Mouse (Mus musculus) liver, adult (tissue): ENCODE data around the gene Prkg2.

ENCODE experiments used
- GATA4 ChIP-seq: IDR thresholded peaks from 2 replicates; pipeline ENCODE4 v1.6.1; 2014; ENCODE audit warnings: mild to moderate bottlenecking, low read length; ENCODE audit not compliant: insufficient replicate concordance

The Prkg2 gene

GRCm38 (mm10) chr5:98987634-98988033 lies 49.5 kb downstream of the Prkg2 start:
- TF ChIP-seq GATA4, result no peak

DNA sequence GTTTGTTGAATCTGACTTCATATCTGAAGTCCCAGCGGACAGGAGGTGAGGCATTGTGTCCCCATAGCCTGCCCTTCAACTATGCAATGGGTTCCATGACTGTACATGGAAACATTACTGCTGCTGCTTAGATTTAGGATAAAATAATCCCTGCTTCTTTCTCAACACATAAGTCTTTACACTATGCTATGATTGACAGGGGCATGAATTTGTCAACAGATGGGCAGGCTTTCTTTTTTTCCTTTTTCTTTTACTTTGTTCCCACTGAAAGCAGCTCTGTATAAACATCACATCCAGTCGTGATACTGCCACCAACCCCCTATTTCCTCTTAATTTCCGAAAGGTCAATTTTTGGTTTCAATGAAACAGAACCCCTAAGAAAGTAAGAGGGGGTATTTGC lies 50.0 kb downstream of the Prkg2 start:
- TF ChIP-seq GATA4, result no peak

GRCm38 (mm10) chr5:98986459-98986858 lies 50.7 kb downstream of the Prkg2 start:
- TF ChIP-seq GATA4, result no peak

GRCm38 (mm10) chr5:98986011-98986410 lies 51.1 kb downstream of the Prkg2 start:
- no peak for TF ChIP-seq GATA4

DNA sequence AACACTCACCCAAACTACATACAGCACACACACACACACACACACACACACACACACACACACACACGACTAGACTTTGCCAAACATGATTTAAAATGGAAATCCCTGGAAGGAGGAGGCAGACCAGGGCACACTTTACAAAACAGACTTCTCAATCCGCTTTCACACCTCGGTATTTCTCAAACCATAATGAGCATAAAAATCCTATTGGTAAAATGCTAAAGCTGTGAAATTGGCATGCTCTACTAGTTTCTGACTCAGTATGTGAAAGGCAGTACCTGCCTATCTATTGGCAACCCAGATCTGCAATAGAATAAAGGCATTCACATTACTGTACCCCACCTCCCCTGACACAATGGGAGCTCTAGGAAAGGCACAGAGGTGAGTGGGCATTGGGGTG lies 52.1 kb downstream of the Prkg2 start:
- TF ChIP-seq GATA4, result no peak

GRCm38 (mm10) chr5:98981304-98981703 lies 55.8 kb downstream of the Prkg2 start:
- TF ChIP-seq GATA4, result no peak

DNA sequence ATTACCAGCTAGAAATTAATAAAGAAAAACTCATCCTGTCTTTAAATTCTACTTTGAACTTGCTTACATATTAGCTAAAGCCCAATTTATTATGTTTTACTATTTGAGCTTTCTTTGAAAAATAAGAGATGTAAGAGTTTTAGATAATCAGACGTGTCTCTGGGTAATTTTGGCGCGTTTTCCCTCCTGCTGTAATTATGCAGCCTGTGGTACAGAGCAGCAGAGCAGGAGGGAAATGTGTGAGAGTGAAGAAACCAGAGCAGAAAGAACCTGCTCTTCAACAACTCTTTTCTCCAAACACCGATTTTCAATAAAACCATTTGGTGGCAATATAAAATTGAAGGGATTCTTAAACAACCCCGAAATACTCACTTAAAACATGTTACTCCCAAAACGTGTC lies 58.8 kb downstream of the Prkg2 start:
- no peak for TF ChIP-seq GATA4

DNA sequence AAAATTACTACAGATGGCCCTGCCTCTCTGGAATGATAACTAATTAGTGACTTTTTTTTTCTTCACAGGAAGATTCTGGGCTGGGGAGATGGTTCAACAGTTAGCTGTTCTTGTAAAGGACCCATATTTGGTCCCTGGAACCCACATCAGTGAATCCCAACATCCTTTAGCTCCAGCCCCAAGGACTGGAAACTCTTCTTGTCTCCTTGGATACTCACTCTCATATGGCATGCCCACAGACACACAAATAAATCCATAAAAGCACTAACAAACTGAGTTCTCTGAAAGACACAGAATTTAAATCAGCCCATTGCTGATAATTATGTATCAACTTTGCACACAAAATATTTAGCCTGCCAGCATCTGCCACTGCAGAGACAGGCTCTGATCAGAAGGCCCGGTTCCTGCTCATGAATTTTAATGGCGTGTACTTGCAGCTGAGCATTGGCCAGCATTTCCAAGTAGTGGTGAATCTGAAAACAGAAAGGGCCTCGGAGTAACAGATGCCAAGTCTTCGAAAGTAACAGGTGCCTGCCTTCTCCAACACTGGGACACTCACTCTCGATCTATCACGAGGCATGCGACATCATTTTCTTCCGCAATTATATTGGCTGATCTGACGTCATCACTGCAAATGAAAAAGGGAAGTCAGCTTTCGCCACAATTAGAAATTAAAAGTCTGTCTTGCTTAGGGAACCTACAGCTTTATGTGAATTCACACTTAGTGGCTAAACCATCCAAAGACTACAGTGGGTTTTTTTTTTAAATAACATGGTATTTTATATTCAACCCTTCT lies 61.1 kb downstream of the Prkg2 start:
- TF ChIP-seq GATA4, result no peak

DNA sequence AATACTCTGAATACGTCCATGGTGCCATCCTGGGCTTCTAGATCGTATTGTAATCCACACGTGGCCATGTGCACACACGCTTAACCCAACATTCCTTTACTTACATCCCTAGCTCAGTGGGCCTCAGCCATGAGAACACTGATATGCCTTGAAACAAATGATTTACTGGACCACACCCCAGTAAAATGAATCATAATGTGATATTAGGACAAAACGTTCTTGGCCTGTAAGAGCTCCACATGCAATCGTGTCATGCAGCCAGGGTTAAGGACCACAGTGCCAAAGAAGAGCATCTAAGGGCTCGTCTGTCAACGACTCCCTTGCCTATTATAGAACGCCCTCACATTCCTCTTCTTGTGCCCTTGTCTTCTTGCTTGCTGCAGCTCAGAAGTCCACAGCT lies 70.5 kb downstream of the Prkg2 start:
- no peak for TF ChIP-seq GATA4

- no peak for TF ChIP-seq GATA4
Observed at GRCm38 (mm10) chr5:98965139-98965538, 72.0 kb downstream of the Prkg2 start.

DNA sequence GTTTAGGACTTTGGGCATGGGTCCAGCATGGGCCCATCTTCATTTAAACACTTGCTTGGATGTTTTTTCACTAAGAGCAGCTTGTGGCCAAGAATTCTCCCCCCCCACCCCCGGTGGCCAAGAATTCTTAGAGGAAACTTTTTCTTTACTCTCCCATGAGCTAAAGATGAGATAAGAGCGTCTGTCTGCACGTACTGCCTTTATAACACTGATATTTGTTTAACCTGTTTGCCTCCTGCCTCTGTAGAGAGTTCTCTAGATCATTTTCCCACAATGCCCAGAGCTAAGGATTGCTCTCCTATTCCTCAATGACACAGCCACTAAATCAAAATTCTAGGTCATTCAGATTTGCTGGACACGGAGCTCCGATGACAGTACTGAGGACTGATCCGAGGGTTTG lies 72.8 kb downstream of the Prkg2 start:
- no peak for TF ChIP-seq GATA4

- TF ChIP-seq GATA4, result no peak
Observed at GRCm38 (mm10) chr5:98962472-98962871, 74.7 kb downstream of the Prkg2 start.

DNA sequence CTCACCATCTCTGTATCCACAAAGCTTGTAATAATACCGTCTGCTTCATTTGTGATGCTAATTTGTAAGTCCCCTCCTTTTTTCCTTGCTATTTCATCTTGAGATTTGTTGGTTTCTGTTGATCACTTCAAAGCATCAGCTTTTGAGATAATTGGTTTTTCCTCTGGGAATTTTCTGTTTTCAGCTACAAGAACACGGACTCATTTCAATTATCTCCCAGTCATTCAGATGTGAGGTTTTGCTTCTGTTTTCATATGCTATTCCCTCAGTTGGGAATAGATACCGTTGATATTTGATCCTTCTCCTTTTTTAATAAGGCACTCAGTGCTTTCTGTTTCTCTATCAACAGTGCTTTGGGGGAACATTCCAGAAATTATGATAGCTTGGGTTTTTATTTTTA lies 81.6 kb downstream of the Prkg2 start:
- no peak for TF ChIP-seq GATA4

GRCm38 (mm10) chr5:98953386-98953785 lies 83.8 kb downstream of the Prkg2 start:
- TF ChIP-seq GATA4, result no peak

- TF ChIP-seq GATA4, result no peak
Observed at GRCm38 (mm10) chr5:98951566-98951965, 85.6 kb downstream of the Prkg2 start.

DNA sequence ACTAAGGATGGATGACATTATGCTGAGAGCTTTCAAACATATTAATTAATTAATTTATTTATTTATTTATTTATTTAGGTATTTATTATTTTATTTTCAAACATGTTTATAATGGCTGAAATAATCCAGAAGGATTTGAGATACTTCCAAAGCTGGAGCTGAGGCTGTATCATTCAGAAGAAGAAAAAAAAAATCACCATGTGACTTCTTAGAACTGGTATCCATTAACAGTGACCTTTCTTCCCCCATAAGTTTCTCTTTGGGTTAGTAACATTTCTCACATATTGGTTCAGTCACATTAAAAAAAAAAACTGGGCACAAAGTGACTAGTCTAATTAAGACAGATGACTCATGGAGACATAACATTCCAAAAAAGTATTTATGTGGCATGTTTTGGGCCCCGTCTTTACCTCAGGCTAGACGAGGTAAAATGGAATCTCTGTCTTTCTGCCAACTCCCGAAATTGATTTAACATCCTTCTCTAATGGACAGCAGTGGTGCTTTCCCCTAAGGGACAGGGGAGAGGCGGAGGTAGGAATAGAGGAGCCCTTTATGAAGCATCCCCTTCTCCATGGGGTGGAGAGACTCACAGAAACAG lies 86.6 kb downstream of the Prkg2 start:
- TF ChIP-seq GATA4, result no peak

- TF ChIP-seq GATA4, result no peak
Observed at GRCm38 (mm10) chr5:98949784-98950183, 87.4 kb downstream of the Prkg2 start.

DNA sequence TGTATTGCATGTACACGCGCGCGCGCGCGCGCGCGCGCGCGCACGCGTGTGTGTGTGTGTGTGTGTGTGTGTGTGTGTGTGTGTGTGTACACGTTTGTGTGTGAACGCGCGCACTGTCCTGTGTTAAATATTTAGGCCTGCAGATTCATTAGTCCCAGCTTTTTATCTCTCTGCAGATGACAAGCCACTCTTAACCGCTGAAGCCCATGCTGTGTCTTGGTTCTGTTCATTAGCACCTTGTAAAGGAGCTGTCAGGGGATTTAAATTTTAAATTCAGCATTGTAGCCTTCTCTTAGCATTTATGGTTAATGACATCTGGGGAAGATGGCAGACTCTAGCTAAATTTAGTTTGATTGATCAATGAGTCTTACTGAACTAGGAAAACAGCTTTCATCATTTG lies 90.5 kb downstream of the Prkg2 start:
- TF ChIP-seq GATA4, result no peak
